Mouse (Mus musculus): Measurements from ENCODE around the gene Tmem207. TPM values are rescaled to one million over a fixed set of nuclear protein-coding genes. Genes with fewer than 3 reads are reported as not detected.
"Not testable (repeated sequence)": the region's sequence is repeated elsewhere in the genome, so short reads cannot be mapped to it uniquely, and the experiment has no call there.

The Tmem207 gene
- polyA plus RNA-seq, 1 experiment: not detected

GRCm38 (mm10) chr16:26525832-26526231, 737 bp downstream of the Tmem207 start:
- WGBS: 80% methylated on average over 5 of the region's 5 CpGs
- Histone ChIP-seq H3K4me3 (ENCODE audit: extremely low read depth, insufficient read depth, insufficient read length) (no peak overlapping the region), H3K4me1 (ENCODE audit: control insufficient read depth, insufficient read depth, insufficient read length) (no peaks in the 10 kb centered on the region), H3K36me3 (ENCODE audit: control insufficient read depth, insufficient read depth, low read length) (no peaks in the 10 kb centered on the region), H3K27me3 (ENCODE audit: control insufficient read depth, insufficient read depth, low read length) (no peaks in the 10 kb centered on the region), H3K27ac (ENCODE audit: insufficient read depth, low read length) (no peak overlapping the region)
- DNase-seq (ENCODE audit: low read depth in 1 of 2, low spot score in 2 of 2): no peak
- no peak for TF ChIP-seq POLR2A (IDR thresholded peaks at IDR 0.05; ENCODE audit: low read depth, low read length)
- TF ChIP-seq CTCF (IDR thresholded peaks at IDR 0.05; ENCODE audit: extremely low read depth, insufficient read depth, insufficient read length, insufficient replicate concordance): no peak

- H3K27me3 ChIP-seq (ENCODE audit: control insufficient read depth, insufficient read depth, low read length): no peaks in the 10 kb centered on the region; the same call in 1 of the 2 replicates
- no peaks in the 10 kb centered on the region for H3K4me1 ChIP-seq (ENCODE audit: control insufficient read depth, insufficient read depth, insufficient read length)
- no peak overlapping the region for H3K4me3 ChIP-seq (ENCODE audit: extremely low read depth, insufficient read depth, insufficient read length)
- no peak for DNase-seq (ENCODE audit: low read depth in 1 of 2, low spot score in 2 of 2)
- H3K36me3 ChIP-seq (ENCODE audit: control insufficient read depth, insufficient read depth, low read length): no peaks in the 10 kb centered on the region
- no peak overlapping the region for H3K27ac ChIP-seq (ENCODE audit: insufficient read depth, low read length)
- no peak for TF ChIP-seq POLR2A (IDR thresholded peaks at IDR 0.05; ENCODE audit: low read depth, low read length)
- no peak for TF ChIP-seq CTCF (IDR thresholded peaks at IDR 0.05; ENCODE audit: extremely low read depth, insufficient read depth, insufficient read length, insufficient replicate concordance)
- 42% methylated on average over 2 of the region's 2 CpGs for WGBS
Measured at GRCm38 (mm10) chr16:26519596-26519995, 7.0 kb downstream of the Tmem207 start.

DNA sequence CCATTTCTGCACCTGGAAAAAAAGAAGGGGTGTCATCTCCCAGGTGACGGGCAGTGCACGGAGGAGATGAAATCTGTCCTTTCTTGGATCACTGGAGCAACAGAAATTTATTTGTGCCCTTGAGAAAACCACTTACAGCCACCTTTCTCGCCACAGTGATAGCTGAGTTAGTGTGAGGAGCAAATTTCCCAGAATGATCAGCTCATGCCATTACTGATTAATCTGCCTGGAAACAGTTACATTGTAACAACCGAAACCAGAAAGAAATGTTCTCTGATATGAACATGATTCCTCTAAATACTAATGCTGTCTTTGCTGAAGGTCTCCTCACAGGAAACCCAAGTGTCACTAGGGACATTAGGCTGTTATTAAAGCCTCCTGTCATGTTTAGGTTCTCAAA, 21.6 kb downstream of the Tmem207 start:
- TF ChIP-seq CTCF (IDR thresholded peaks at IDR 0.05; ENCODE audit: extremely low read depth, insufficient read depth, insufficient read length, insufficient replicate concordance) (no peak), POLR2A (IDR thresholded peaks at IDR 0.05; ENCODE audit: low read depth, low read length) (no peak)
- DNase-seq (ENCODE audit: low read depth in 1 of 2, low spot score in 2 of 2): no peak
- H3K27ac ChIP-seq (ENCODE audit: insufficient read depth, low read length): no peak overlapping the region
- H3K27me3 ChIP-seq (ENCODE audit: control insufficient read depth, insufficient read depth, low read length): no peaks in the 10 kb centered on the region
- no peaks in the 10 kb centered on the region for H3K36me3 ChIP-seq (ENCODE audit: control insufficient read depth, insufficient read depth, low read length)
- 83% methylated on average over 4 of the region's 4 CpGs for WGBS
- no peaks in the 10 kb centered on the region for H3K4me1 ChIP-seq (ENCODE audit: control insufficient read depth, insufficient read depth, insufficient read length)
- H3K4me3 ChIP-seq (ENCODE audit: extremely low read depth, insufficient read depth, insufficient read length): no peak overlapping the region

GRCm38 (mm10) chr16:26500738-26501137, 25.8 kb downstream of the Tmem207 start:
- H3K27ac ChIP-seq (ENCODE audit: insufficient read depth, low read length): no peak overlapping the region
- H3K36me3 ChIP-seq (ENCODE audit: control insufficient read depth, insufficient read depth, low read length): no peaks in the 10 kb centered on the region
- WGBS: 72% methylated on average over 3 of the region's 3 CpGs
- TF ChIP-seq CTCF (IDR thresholded peaks at IDR 0.05; ENCODE audit: extremely low read depth, insufficient read depth, insufficient read length, insufficient replicate concordance) (no peak), POLR2A (IDR thresholded peaks at IDR 0.05; ENCODE audit: low read depth, low read length) (no peak)
- no peaks in the 10 kb centered on the region for H3K4me1 ChIP-seq (ENCODE audit: control insufficient read depth, insufficient read depth, insufficient read length)
- no peaks in the 10 kb centered on the region for H3K27me3 ChIP-seq (ENCODE audit: control insufficient read depth, insufficient read depth, low read length)
- no peak for DNase-seq (ENCODE audit: low read depth in 1 of 2, low spot score in 2 of 2)
- H3K4me3 ChIP-seq (ENCODE audit: extremely low read depth, insufficient read depth, insufficient read length): no peak overlapping the region

DNA sequence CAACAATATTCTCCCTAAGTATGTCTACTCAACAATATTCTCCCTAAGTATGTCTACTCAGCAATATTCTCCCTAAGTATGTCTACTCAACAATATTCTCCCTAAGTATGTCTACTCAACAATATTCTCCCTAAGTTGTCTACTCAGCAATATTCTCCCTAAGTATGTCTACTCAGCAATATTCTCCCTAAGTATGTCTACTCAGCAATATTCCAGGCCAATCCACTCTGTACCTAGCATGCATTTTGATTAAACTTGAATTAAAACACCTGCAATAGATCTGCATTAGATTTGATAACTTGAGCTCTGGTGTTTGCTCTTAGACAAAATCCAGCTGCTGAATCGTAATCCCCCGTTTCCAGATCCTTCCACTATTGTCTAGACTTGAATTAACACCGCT, 26.9 kb downstream of the Tmem207 start:
- 89% methylated on average over 3 of the region's 3 CpGs for WGBS

GRCm38 (mm10) chr16:26495721-26496120, 30.8 kb downstream of the Tmem207 start:
- DNase-seq (ENCODE audit: low read depth in 1 of 2, low spot score in 2 of 2): no peak
- H3K27me3 ChIP-seq (ENCODE audit: control insufficient read depth, insufficient read depth, low read length): no peaks in the 10 kb centered on the region
- WGBS: 15% methylated on average over 2 of the region's 2 CpGs
- H3K36me3 ChIP-seq (ENCODE audit: control insufficient read depth, insufficient read depth, low read length): no peaks in the 10 kb centered on the region
- no peaks in the 10 kb centered on the region for H3K4me1 ChIP-seq (ENCODE audit: control insufficient read depth, insufficient read depth, insufficient read length)
- H3K4me3 ChIP-seq (ENCODE audit: extremely low read depth, insufficient read depth, insufficient read length): no peak overlapping the region
- no peak overlapping the region for H3K27ac ChIP-seq (ENCODE audit: insufficient read depth, low read length)
- TF ChIP-seq POLR2A (IDR thresholded peaks at IDR 0.05; ENCODE audit: low read depth, low read length): no peak
- no peak for TF ChIP-seq CTCF (IDR thresholded peaks at IDR 0.05; ENCODE audit: extremely low read depth, insufficient read depth, insufficient read length, insufficient replicate concordance)

More for the DNA sequence above, 26.9 kb downstream of the Tmem207 start:
- H3K27me3 ChIP-seq (ENCODE audit: control insufficient read depth, insufficient read depth, low read length); H3K36me3 ChIP-seq (ENCODE audit: control insufficient read depth, insufficient read depth, low read length); DNase-seq (ENCODE audit: low read depth in 1 of 2, low spot score in 2 of 2); H3K4me3 ChIP-seq (ENCODE audit: extremely low read depth, insufficient read depth, insufficient read length); H3K4me1 ChIP-seq (ENCODE audit: control insufficient read depth, insufficient read depth, insufficient read length); H3K27ac ChIP-seq (ENCODE audit: insufficient read depth, low read length): not testable (repeated sequence)

- Histone ChIP-seq H3K4me3 (ENCODE audit: extremely low read depth, insufficient read depth, insufficient read length) (no peak overlapping the region), H3K27me3 (ENCODE audit: control insufficient read depth, insufficient read depth, low read length) (no peaks in the 10 kb centered on the region), H3K36me3 (ENCODE audit: control insufficient read depth, insufficient read depth, low read length) (no peaks in the 10 kb centered on the region), H3K4me1 (ENCODE audit: control insufficient read depth, insufficient read depth, insufficient read length) (no peaks in the 10 kb centered on the region), H3K27ac (ENCODE audit: insufficient read depth, low read length) (no peak overlapping the region)
- WGBS: 86% methylated on average over 4 of the region's 4 CpGs
- no peak for DNase-seq (ENCODE audit: low read depth in 1 of 2, low spot score in 2 of 2)
- no peak for TF ChIP-seq CTCF (IDR thresholded peaks at IDR 0.05; ENCODE audit: extremely low read depth, insufficient read depth, insufficient read length, insufficient replicate concordance)
- no peak for TF ChIP-seq POLR2A (IDR thresholded peaks at IDR 0.05; ENCODE audit: low read depth, low read length)
Measured at GRCm38 (mm10) chr16:26471254-26471653, 55.3 kb downstream of the Tmem207 start.

All from spleen, adult 2 months (tissue).